Mouse (Mus musculus) heart, embryonic 11.5 days (tissue): ENCODE measurements around the gene St7. TPM values are rescaled to one million over a fixed set of nuclear protein-coding genes. Genes with fewer than 3 reads are reported as not detected.

Experiments
- ATAC-seq: fragments of 200-750 bp; cut with Nextera tagmentation; replicated peaks from 2 replicates; pipeline ENCODE4 v1.8.0; 2017; ENCODE audit warnings: moderate library complexity; ENCODE audit not compliant: insufficient number of reproducible peaks, low FRiP score, low TSS enrichment
- H3K27ac ChIP-seq: fragments of 300-500 bp; sonication (generic); 2 replicates; pipeline ENCODE4 v1.5.1; 2014; ENCODE audit warnings: mild to moderate bottlenecking, low read depth, low read length
- H3K27me3 ChIP-seq: fragments of 300-500 bp; sonication (generic); 2 replicates; pipeline ENCODE4 v1.6.1; 2014; ENCODE audit warnings: mild to moderate bottlenecking, low read length, mixed read lengths; ENCODE audit not compliant: control insufficient read depth, insufficient read depth
- H3K36me3 ChIP-seq: fragments of 300-500 bp; sonication (generic); 2 replicates; pipeline ENCODE4 v1.6.1; 2014; ENCODE audit warnings: mild to moderate bottlenecking, low read length, moderate library complexity, mixed read lengths; ENCODE audit not compliant: control insufficient read depth, insufficient read depth
- H3K4me1 ChIP-seq: fragments of 300-500 bp; sonication (generic); 2 replicates; pipeline ENCODE4 v1.6.1; 2014; ENCODE audit warnings: low read length; ENCODE audit not compliant: control insufficient read depth, insufficient read depth
- H3K4me2 ChIP-seq: fragments of 300-500 bp; sonication (generic); 2 replicates; pipeline ENCODE4 v1.6.1; 2014; ENCODE audit warnings: mild to moderate bottlenecking, moderate library complexity
- H3K4me3 ChIP-seq: fragments of 300-500 bp; sonication (generic); 2 replicates; pipeline ENCODE4 v1.5.1; 2014; ENCODE audit warnings: low read depth, low read length
- H3K9ac ChIP-seq: fragments of 300-500 bp; sonication (generic); 2 replicates; pipeline ENCODE4 v1.6.1; 2014; ENCODE audit warnings: mild to moderate bottlenecking, low read depth, low read length, moderate library complexity
- H3K9me3 ChIP-seq: fragments of 300-500 bp; sonication (generic); replicated peaks from 2 replicates; pipeline ENCODE4 v1.6.1; 2016; ENCODE audit warnings: low read length; ENCODE audit not compliant: control insufficient read depth
- WGBS: fragments of 180-500 bp; shearing (Covaris S2); extraction: QIAGEN DNeasy Blood & Tissue Kit; methylation state at CpG from one replicate; pipeline ENCODE4 v1.1.7; 2014; ENCODE audit not compliant: insufficient replicate concordance; 5-methylcytosine and 5-hydroxymethylcytosine counted together
- polyA plus RNA-seq: library from polyadenylated mRNA; unstranded; fragments of >200 nt; fragmentation: Nextera tagmentation; extraction: Ambion mirVana; gene quantifications from 2 replicates; pipeline ENCODE4 v1.2.1, GENCODE M21; 2014

St7 gene
- polyA plus RNA-seq, 1 experiment from 2014 or later, result 26.9 TPM

- H3K36me3 ChIP-seq, result no peaks in the 10 kb centered on the region
- no peaks in the 10 kb centered on the region for H3K9me3 ChIP-seq
- H3K9ac ChIP-seq, result no peak overlapping the region
- H3K4me1 ChIP-seq, result peaks cover 23% of the 10 kb centered on the region
- ATAC-seq, result no peak
- H3K27ac ChIP-seq, result peak overlapping the region; percentile 79
- H3K4me3 ChIP-seq, result no peak overlapping the region
- 75% methylated on average over 4 of the region's 4 CpGs for WGBS
- no peaks in the 10 kb centered on the region for H3K27me3 ChIP-seq
- peak overlapping the region; percentile 24; the same call in 1 of the 2 replicates for H3K4me2 ChIP-seq
Observed at GRCm38 (mm10) chr6:17742209-17742608, 49.5 kb downstream of the St7 start.

GRCm38 (mm10) chr6:17743325-17743724 is 50.6 kb downstream of the St7 start:
- Histone ChIP-seq H3K4me1 (peaks cover 23% of the 10 kb centered on the region), H3K36me3 (no peaks in the 10 kb centered on the region), H3K9ac (0 out of 2 replicates have a peak overlapping the region, but pooled peaks have one; percentile 28), H3K27me3 (no peaks in the 10 kb centered on the region), H3K4me2 (no peak overlapping the region; the same call in 1 of the 2 replicates), H3K9me3 (no peaks in the 10 kb centered on the region), H3K4me3 (no peak overlapping the region), H3K27ac (peak overlapping the region; percentile 79)
- peak; percentile 90 for ATAC-seq
- WGBS, result 25% methylated on average over 4 of the region's 4 CpGs

- ATAC-seq, result no peak
Observed at GRCm38 (mm10) chr6:17747724-17748123, 55.0 kb downstream of the St7 start.

GRCm38 (mm10) chr6:17748866-17749582 is 56.3 kb downstream of the St7 start:
- Histone ChIP-seq H3K27me3 (no peaks in the 10 kb centered on the region), H3K27ac (peak overlapping the region; percentile 90), H3K9ac (peak overlapping the region; percentile 77), H3K4me2 (peak overlapping the region; percentile 77), H3K9me3 (no peaks in the 10 kb centered on the region), H3K36me3 (no peaks in the 10 kb centered on the region), H3K4me3 (peak overlapping the region; percentile 57), H3K4me1 (peaks cover 9% of the 10 kb centered on the region)
- peak; percentile 98 for ATAC-seq
- WGBS, result 3% methylated on average over 18 of the region's 18 CpGs

More at GRCm38 (mm10) chr6:17747724-17748123, 55.0 kb downstream of the St7 start:
- Histone ChIP-seq H3K9ac (no peak overlapping the region), H3K36me3 (no peaks in the 10 kb centered on the region), H3K27ac (no peak overlapping the region), H3K27me3 (no peaks in the 10 kb centered on the region), H3K4me1 (peaks cover 16% of the 10 kb centered on the region), H3K4me2 (no peak overlapping the region), H3K9me3 (no peaks in the 10 kb centered on the region), H3K4me3 (no peak overlapping the region)
- 90% methylated on average over 13 of the region's 13 CpGs for WGBS

GRCm38 (mm10) chr6:17749596-17749995 is 56.9 kb downstream of the St7 start:
- ATAC-seq, result no peak
- peak overlapping the region; percentile 90 for H3K27ac ChIP-seq
- H3K9me3 ChIP-seq, result no peaks in the 10 kb centered on the region
- peak overlapping the region; percentile 57 for H3K4me3 ChIP-seq
- 38% methylated on average over 3 of the region's 3 CpGs for WGBS
- peak overlapping the region; percentile 77 for H3K9ac ChIP-seq
- H3K4me2 ChIP-seq, result peak overlapping the region; percentile 77
- no peaks in the 10 kb centered on the region for H3K36me3 ChIP-seq
- no peaks in the 10 kb centered on the region for H3K27me3 ChIP-seq
- H3K4me1 ChIP-seq, result peaks cover 13% of the 10 kb centered on the region

- Histone ChIP-seq H3K4me1 (peaks cover 13% of the 10 kb centered on the region), H3K4me3 (peak overlapping the region; percentile 57), H3K4me2 (peak overlapping the region; percentile 77), H3K9me3 (no peaks in the 10 kb centered on the region), H3K36me3 (no peaks in the 10 kb centered on the region), H3K27me3 (no peaks in the 10 kb centered on the region), H3K27ac (no peak overlapping the region), H3K9ac (peak overlapping the region; percentile 63)
- 49% methylated on average over 9 of the region's 9 CpGs for WGBS
- no peak for ATAC-seq
Observed at GRCm38 (mm10) chr6:17750041-17750660, 57.4 kb downstream of the St7 start.

GRCm38 (mm10) chr6:17750957-17751356 is 58.2 kb downstream of the St7 start:
- WGBS, result 61% methylated on average over 6 of the region's 6 CpGs
- Histone ChIP-seq H3K9ac (no peak overlapping the region), H3K4me1 (peaks cover 18% of the 10 kb centered on the region), H3K36me3 (no peaks in the 10 kb centered on the region), H3K27me3 (no peaks in the 10 kb centered on the region), H3K27ac (no peak overlapping the region), H3K9me3 (no peaks in the 10 kb centered on the region), H3K4me3 (peak overlapping the region; percentile 57), H3K4me2 (peak overlapping the region; percentile 77)
- ATAC-seq, result no peak

GRCm38 (mm10) chr6:17755902-17756301 is 63.2 kb downstream of the St7 start:
- Histone ChIP-seq H3K4me1 (peaks cover 18% of the 10 kb centered on the region), H3K4me2 (peak overlapping the region; percentile 20; the same call in 1 of the 2 replicates)
- ATAC-seq, result no peak

More at GRCm38 (mm10) chr6:17755902-17756301, 63.2 kb downstream of the St7 start:
- Histone ChIP-seq H3K4me3 (no peak overlapping the region), H3K27me3 (no peaks in the 10 kb centered on the region), H3K36me3 (no peaks in the 10 kb centered on the region), H3K9me3 (no peaks in the 10 kb centered on the region), H3K9ac (no peak overlapping the region), H3K27ac (no peak overlapping the region)
- 47% methylated on average over 6 of the region's 6 CpGs for WGBS
